Mouse (Mus musculus) skeletal muscle tissue, adult 2 months (tissue): ENCODE measurements around the gene Izumo4.

Source experiments
- DNase-seq: peaks from one replicate; pipeline ENCODE4 v3.0.0-alpha.2; 2012; ENCODE audit warnings: low read depth, low spot score

Gene Izumo4

GRCm38 (mm10) chr10:80686617-80687016, 15.4 kb upstream of the Izumo4 start:
- DNase-seq, result no peak

GRCm38 (mm10) chr10:80687850-80688249, 14.1 kb upstream of the Izumo4 start:
- DNase-seq, result peak; percentile 79

- no peak for DNase-seq
These were observed 9.5 kb upstream of the Izumo4 start for GRCm38 (mm10) chr10:80692249-80693165.

- DNase-seq, result no peak
These were observed 8.5 kb upstream of the Izumo4 start for GRCm38 (mm10) chr10:80693401-80694045.

- DNase-seq, result no peak
These were observed 7.6 kb upstream of the Izumo4 start for GRCm38 (mm10) chr10:80694159-80694938.

- DNase-seq, result peak; percentile 81
These were observed 6.8 kb upstream of the Izumo4 start for GRCm38 (mm10) chr10:80695186-80695585.

- DNase-seq, result no peak
These were observed 6.0 kb upstream of the Izumo4 start for GRCm38 (mm10) chr10:80695801-80696501.

GRCm38 (mm10) chr10:80696502-80697392, 5.2 kb upstream of the Izumo4 start:
- DNase-seq, result no peak

- DNase-seq, result no peak
These were observed 4.6 kb upstream of the Izumo4 start for GRCm38 (mm10) chr10:80697393-80697787.

- no peak for DNase-seq
These were observed 4.2 kb upstream of the Izumo4 start for GRCm38 (mm10) chr10:80697812-80698211.

GRCm38 (mm10) chr10:80698605-80699004, 3.4 kb upstream of the Izumo4 start:
- no peak for DNase-seq

GRCm38 (mm10) chr10:80700038-80700504, 1.9 kb upstream of the Izumo4 start:
- DNase-seq, result no peak

- DNase-seq, result no peak
These were observed 1.3 kb upstream of the Izumo4 start for GRCm38 (mm10) chr10:80700732-80701131.

- DNase-seq, result peak; percentile 90
These were observed 779 bp downstream of the Izumo4 start for GRCm38 (mm10) chr10:80702536-80703390.

GRCm38 (mm10) chr10:80703643-80704042, 1.7 kb downstream of the Izumo4 start:
- DNase-seq, result no peak

GRCm38 (mm10) chr10:80704418-80704817, 2.4 kb downstream of the Izumo4 start:
- no peak for DNase-seq

- no peak for DNase-seq
These were observed 3.0 kb downstream of the Izumo4 start for GRCm38 (mm10) chr10:80705033-80705432.

GRCm38 (mm10) chr10:80705479-80705878, 3.5 kb downstream of the Izumo4 start:
- DNase-seq, result no peak

- DNase-seq, result no peak
These were observed 8.8 kb downstream of the Izumo4 start for GRCm38 (mm10) chr10:80710834-80711233.
